Mouse (Mus musculus) hematopoietic stem cell, adult 5-6 weeks (primary cell): ENCODE data around the gene Hspb2. TPM values are rescaled to one million over a fixed set of nuclear protein-coding genes. Genes with fewer than 3 reads are reported as not detected.

Source experiments
- ATAC-seq, 2 experiments: fragments of 125-278 bp in 1 of 2; replicated peaks in 1 of 2; 2 replicates each; pipeline ENCODE4 v1.8.0; 2016 to 2017; ENCODE audit warnings: inconsistent platforms in 2 of 2, mild to moderate bottlenecking in 2 of 2, moderate number of reproducible peaks in 2 of 2, low read depth in 1 of 2, moderate TSS enrichment in 1 of 2; ENCODE audit not compliant: low FRiP score in 2 of 2, poor library complexity in 2 of 2, severe bottlenecking in 2 of 2, insufficient read depth in 1 of 2, low TSS enrichment in 1 of 2
- total RNA-seq: library from RNA; stranded (forward); fragments of 172-1452, 232-1000 nt; gene quantifications from 2 replicates; pipeline ENCODE4 v1.2.3, GENCODE M21; 2017

The Hspb2 gene
- total RNA-seq = not detected in 2 replicates

- ATAC-seq = no peak
Observed at GRCm38 (mm10) chr9:50752054-50752602, at the start of gene Hspb2. Gene Hspb2 (minus strand): TSS chr9:50752354.

GRCm38 (mm10) chr9:50800985-50801384, 48.8 kb upstream of the Hspb2 start:
- ATAC-seq = peak; percentile 67 to 78; a peak in 3 of 4 replicates

GRCm38 (mm10) chr9:50798368-50798767, 46.2 kb upstream of the Hspb2 start:
- no peak; a peak in 1 of 4 replicates for ATAC-seq

GRCm38 (mm10) chr9:50797641-50798040, 45.5 kb upstream of the Hspb2 start:
- no peak for ATAC-seq

- ATAC-seq = no peak
Observed at GRCm38 (mm10) chr9:50796776-50797175, 44.6 kb upstream of the Hspb2 start.

GRCm38 (mm10) chr9:50795266-50795665, 43.1 kb upstream of the Hspb2 start:
- ATAC-seq = no peak

GRCm38 (mm10) chr9:50782155-50782554, 30.0 kb upstream of the Hspb2 start:
- ATAC-seq = peak in 1 of 2 experiments; percentile 53; a peak in 1 of 4 replicates

GRCm38 (mm10) chr9:50776162-50776760, 24.1 kb upstream of the Hspb2 start:
- no peak for ATAC-seq

- ATAC-seq = peak; percentile 17 to 42; a peak in 1 of 4 replicates
Observed at GRCm38 (mm10) chr9:50775662-50776126, 23.5 kb upstream of the Hspb2 start.

- ATAC-seq = peak; percentile 63 to 75
Observed at GRCm38 (mm10) chr9:50774991-50775612, 22.9 kb upstream of the Hspb2 start, which contains the start of the genes Alg9 and 1110032A03Rik. Gene Alg9 (plus strand): TSS chr9:50775019. Gene 1110032A03Rik (minus strand): TSS chr9:50775520.

GRCm38 (mm10) chr9:50774026-50774462, 21.9 kb upstream of the Hspb2 start:
- peak; percentile 51 to 62 for ATAC-seq

GRCm38 (mm10) chr9:50770011-50770410, 17.9 kb upstream of the Hspb2 start:
- no peak for ATAC-seq

- ATAC-seq = peak; percentile 92 to 96
Observed at GRCm38 (mm10) chr9:50768107-50769002, 16.2 kb upstream of the Hspb2 start, which contains the start of gene Fdxacb1. Gene Fdxacb1 (plus strand): TSS chr9:50768236.

- ATAC-seq = peak; percentile 2 to 6; a peak in 1 of 4 replicates
Observed at GRCm38 (mm10) chr9:50767531-50768106, 15.5 kb upstream of the Hspb2 start.

- ATAC-seq = no peak
Observed at GRCm38 (mm10) chr9:50763331-50763730, 11.2 kb upstream of the Hspb2 start.

- ATAC-seq = no peak
Observed at GRCm38 (mm10) chr9:50761520-50762243, 9.5 kb upstream of the Hspb2 start.
